Mouse (Mus musculus) naive thymus-derived CD4-positive, alpha-beta T cell, adult 5 months (primary cell): ENCODE results near the gene Olfr1386. TPM values are rescaled to one million over a fixed set of nuclear protein-coding genes. Genes with fewer than 3 reads are reported as not detected.

Experiments used
- polyA plus RNA-seq: library from polyadenylated mRNA; unstranded; fragments of 100-300 nt; shearing (Covaris generic); gene quantifications from one replicate; pipeline ENCODE4 v1.2.1, GENCODE M21; 2017

Gene Olfr1386
- polyA plus RNA-seq: not detected

DNA sequence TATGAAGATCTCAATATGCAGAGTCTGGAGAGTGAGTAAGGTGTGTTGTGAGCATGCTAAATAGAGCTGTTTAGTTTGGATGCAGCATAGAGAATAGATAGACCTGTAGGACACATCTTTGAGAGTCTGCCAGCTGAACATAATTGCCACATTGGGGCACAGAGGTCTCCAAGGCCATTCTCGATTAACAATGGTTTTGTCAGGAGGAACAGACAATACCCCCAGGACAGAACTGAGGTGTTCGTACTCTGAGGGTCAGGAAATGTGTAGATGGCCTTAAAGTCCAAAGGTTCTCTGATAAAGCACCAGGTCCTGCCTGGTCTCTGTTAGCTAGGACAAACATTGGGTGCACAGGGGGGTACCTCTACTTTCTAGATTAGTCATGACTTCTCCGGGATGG, at the start of gene Olfr1386:
Gene Olfr1386, plus strand, starts transcription at position 301 of the 400 bp plus-strand sequence.

GRCm38 (mm10) chr11:49422767-49423166, 42.1 kb upstream of the Olfr1386 start, which contains the start of gene Olfr1389:
Gene Olfr1389, plus strand, starts transcription at chr11:49423067.

GRCm38 (mm10) chr11:49436411-49436810, 28.4 kb upstream of the Olfr1386 start, which contains the start of gene Olfr1388:
Gene Olfr1388, plus strand, starts transcription at chr11:49436624.

GRCm38 (mm10) chr11:49455043-49455442, 9.8 kb upstream of the Olfr1386 start, which contains the start of gene Olfr1387:
Gene Olfr1387, plus strand, starts transcription at chr11:49455343.

GRCm38 (mm10) chr11:49488770-49489169, 23.9 kb downstream of the Olfr1386 start, which contains the start of gene Olfr1385:
Gene Olfr1385, plus strand, starts transcription at chr11:49489070.

DNA sequence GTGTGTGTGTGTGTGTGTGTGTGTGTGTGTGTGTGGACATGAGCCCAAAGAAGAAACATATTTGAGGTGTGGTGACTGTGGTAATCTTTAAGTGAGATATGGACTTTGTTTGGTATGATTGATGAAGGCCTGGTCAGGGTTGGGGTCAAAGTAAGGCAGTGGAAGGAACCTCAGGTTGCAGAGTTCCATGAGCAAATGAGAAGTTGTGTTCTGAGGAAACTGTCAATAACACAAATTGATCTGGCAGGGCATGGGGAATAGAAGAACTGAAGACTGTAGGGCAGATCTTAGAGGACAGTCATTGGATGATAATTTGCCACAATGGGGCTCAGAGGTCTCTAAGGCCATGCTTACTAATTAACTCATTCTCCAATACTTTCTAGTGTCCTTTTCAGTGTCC, 54.5 kb downstream of the Olfr1386 start, which contains the start of gene Olfr1383:
Gene Olfr1383, plus strand, starts transcription at position 301 of the 400 bp plus-strand sequence.

Other genes starting within 250 kb of the Olfr1386 start
- 28.7 TPM for gene Mgat1, start 220.9 kb upstream of the Olfr1386 start, polyA plus RNA-seq
- not detected for gene Olfr1393, start 186.7 kb upstream of the Olfr1386 start, polyA plus RNA-seq
- not detected for gene Olfr1392, start 179.8 kb upstream of the Olfr1386 start, polyA plus RNA-seq
- not detected for gene Olfr10, start 160.3 kb upstream of the Olfr1386 start, polyA plus RNA-seq
- gene Olfr1391, start 142.3 kb upstream of the Olfr1386 start, polyA plus RNA-seq: not detected
- gene Olfr1390, start 129.9 kb upstream of the Olfr1386 start, polyA plus RNA-seq: not detected
- not detected for gene Olfr1389, start 42.0 kb upstream of the Olfr1386 start, polyA plus RNA-seq
- gene Olfr1388, start 28.4 kb upstream of the Olfr1386 start, polyA plus RNA-seq: 0.15 TPM
- gene Olfr1387, start 9.7 kb upstream of the Olfr1386 start, polyA plus RNA-seq: not detected
- gene Olfr1385, start 24.0 kb downstream of the Olfr1386 start, polyA plus RNA-seq: 0.20 TPM
- gene Olfr1384, start 41.7 kb downstream of the Olfr1386 start, polyA plus RNA-seq: not detected
- gene Olfr1383, start 54.6 kb downstream of the Olfr1386 start, polyA plus RNA-seq: not detected
- not detected for gene Olfr1382, start 63.2 kb downstream of the Olfr1386 start, polyA plus RNA-seq
- not detected for gene Olfr1381, start 78.4 kb downstream of the Olfr1386 start, polyA plus RNA-seq
- not detected for gene Olfr1380, start 91.8 kb downstream of the Olfr1386 start, polyA plus RNA-seq
- gene Flt4, start 144.2 kb downstream of the Olfr1386 start, polyA plus RNA-seq: not detected
- gene Scgb3a1, start 198.6 kb downstream of the Olfr1386 start, polyA plus RNA-seq: 0.61 TPM
- 129 TPM for gene Cnot6, start 247.7 kb downstream of the Olfr1386 start, polyA plus RNA-seq